Mouse (Mus musculus): ENCODE results near the gene AL731706.1.

Gene AL731706.1

GRCm38 (mm10) chr2:136835882-136836281, 55.3 kb downstream of the AL731706.1 start:
- DNase-seq (ENCODE audit: low read depth, low spot score) = no peak

GRCm38 (mm10) chr2:136834715-136835075, 56.5 kb downstream of the AL731706.1 start:
- DNase-seq (ENCODE audit: low read depth, low spot score) = no peak

- DNase-seq (ENCODE audit: low read depth, low spot score) = no peak
Observed at GRCm38 (mm10) chr2:136833976-136834714, 57.0 kb downstream of the AL731706.1 start.

- DNase-seq (ENCODE audit: low read depth, low spot score) = no peak
Observed at GRCm38 (mm10) chr2:136832936-136833335, 58.3 kb downstream of the AL731706.1 start.
